Mouse (Mus musculus) intestine, postnatal 0 days (tissue): Measurements from ENCODE around the gene E130308A19Rik. TPM values are rescaled to one million over a fixed set of nuclear protein-coding genes. Genes with fewer than 3 reads are reported as not detected.

Experiments used
- ATAC-seq: fragments of 200-750 bp; cut with Nextera tagmentation; 2 replicates; pipeline ENCODE4 v1.8.0; 2017; ENCODE audit warnings: mild to moderate bottlenecking, moderate TSS enrichment, moderate library complexity
- H3K27ac ChIP-seq: fragments of 300-500 bp; sonication (generic); 2 replicates; pipeline ENCODE4 v1.5.1; 2014; ENCODE audit warnings: mild to moderate bottlenecking, low read depth, low read length, moderate library complexity
- H3K27me3 ChIP-seq: fragments of 300-500 bp; sonication (generic); replicated peaks from 2 replicates; pipeline ENCODE4 v1.6.1; 2014; ENCODE audit warnings: low read length, mixed read lengths; ENCODE audit not compliant: control insufficient read depth, insufficient read depth
- H3K36me3 ChIP-seq: fragments of 300-500 bp; sonication (generic); 2 replicates; pipeline ENCODE4 v1.6.1; 2014; ENCODE audit warnings: mild to moderate bottlenecking, moderate library complexity; ENCODE audit not compliant: control insufficient read depth, insufficient read depth
- H3K4me1 ChIP-seq: fragments of 300-500 bp; sonication (generic); replicated peaks from 2 replicates; pipeline ENCODE4 v1.6.1; 2014; ENCODE audit warnings: antibody characterized with exemption, low read length, mixed read lengths; ENCODE audit not compliant: control insufficient read depth, insufficient read depth
- H3K4me2 ChIP-seq: fragments of 300-500 bp; sonication (generic); replicated peaks from 2 replicates; pipeline ENCODE4 v1.6.1; 2014; ENCODE audit warnings: low read depth, mild to moderate bottlenecking, moderate library complexity
- H3K4me3 ChIP-seq: fragments of 300-500 bp; sonication (generic); 2 replicates; pipeline ENCODE4 v1.5.1; 2014; ENCODE audit warnings: low read depth, low read length
- H3K9ac ChIP-seq: fragments of 300-500 bp; sonication (generic); 2 replicates; pipeline ENCODE4 v1.6.1; 2014; ENCODE audit warnings: mild to moderate bottlenecking, low read depth, low read length
- H3K9me3 ChIP-seq: fragments of 300-500 bp; sonication (generic); 2 replicates; pipeline ENCODE4 v1.6.1; 2016; ENCODE audit warnings: mixed run types; ENCODE audit not compliant: control insufficient read depth
- CTCF ChIP-seq: sonication (generic); IDR thresholded peaks from 2 replicates; pipeline ENCODE4 v1.5.1; 2016; ENCODE audit warnings: low read depth, mild to moderate bottlenecking, control low read depth, antibody characterized with exemption, moderate library complexity
- WGBS: fragments of 180-500 bp; shearing (Covaris S2); extraction: QIAGEN DNeasy Blood & Tissue Kit; methylation state at CpG from one replicate; pipeline ENCODE4 v1.1.7; 2014; 5-methylcytosine and 5-hydroxymethylcytosine counted together
- polyA plus RNA-seq: library from polyadenylated mRNA; unstranded; fragments of >200 nt; fragmentation: Nextera tagmentation; extraction: Ambion mirVana; gene quantifications from 2 replicates; pipeline ENCODE4 v1.2.1, GENCODE M21; 2015

E130308A19Rik gene
- polyA plus RNA-seq, 1 experiment from 2014 or later, result 6.6 TPM

DNA sequence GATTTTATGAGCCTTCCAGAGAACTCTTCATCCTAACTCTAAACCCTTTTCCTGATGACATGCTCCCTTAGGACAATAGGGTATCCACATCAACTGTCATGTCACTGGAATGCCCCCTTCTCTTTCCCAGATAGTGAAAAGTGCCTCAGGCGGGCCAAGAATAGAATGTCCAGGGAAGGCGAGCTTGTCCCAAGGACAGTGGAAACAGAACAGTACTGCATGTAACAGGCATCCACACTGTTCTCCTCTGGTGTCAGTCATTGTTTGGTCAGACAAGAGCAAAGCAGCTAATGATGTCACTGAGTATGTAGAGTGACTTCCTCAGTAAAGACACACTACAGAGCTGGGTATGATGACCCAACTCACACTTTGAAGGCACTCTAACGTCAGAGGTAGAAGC lies 151.8 kb downstream of the E130308A19Rik start:
- Histone ChIP-seq H3K9ac (no peak overlapping the region), H3K27ac (no peak overlapping the region), H3K9me3 (no peaks in the 10 kb centered on the region), H3K4me3 (no peak overlapping the region), H3K27me3 (no peaks in the 10 kb centered on the region), H3K36me3 (peaks cover 3% of the 10 kb centered on the region), H3K4me1 (no peaks in the 10 kb centered on the region), H3K4me2 (no peak overlapping the region)
- WGBS, result 61% methylated on average over 3 of the region's 3 CpGs
- ATAC-seq, result no peak
- TF ChIP-seq CTCF, result no peak

DNA sequence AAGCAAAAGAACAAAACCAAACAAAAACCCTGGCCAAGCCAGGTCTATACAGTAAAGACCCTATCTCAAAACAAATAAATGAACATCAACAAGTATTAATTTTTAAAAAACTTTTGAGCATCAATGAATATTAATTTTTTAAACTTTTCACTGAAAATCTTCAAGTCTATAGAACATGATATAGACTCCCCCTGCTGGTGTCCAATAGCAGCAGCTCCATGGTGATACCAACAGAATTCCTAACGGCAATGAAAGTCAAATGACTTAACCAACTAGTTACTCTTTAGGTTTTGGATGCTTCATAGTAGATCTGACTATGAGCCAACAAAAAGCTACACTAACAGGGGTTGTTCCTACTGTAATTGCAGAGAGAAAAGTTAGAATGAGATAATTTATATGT lies 154.6 kb downstream of the E130308A19Rik start:
- Histone ChIP-seq H3K4me1 (no peaks in the 10 kb centered on the region), H3K27me3 (no peaks in the 10 kb centered on the region), H3K4me2 (no peak overlapping the region), H3K27ac (no peak overlapping the region), H3K9ac (no peak overlapping the region), H3K4me3 (no peak overlapping the region), H3K9me3 (no peaks in the 10 kb centered on the region), H3K36me3 (no peaks in the 10 kb centered on the region)
- 8% methylated on average over 1 of the region's 1 CpGs for WGBS
- peak; percentile 67 for TF ChIP-seq CTCF
- no peak for ATAC-seq

DNA sequence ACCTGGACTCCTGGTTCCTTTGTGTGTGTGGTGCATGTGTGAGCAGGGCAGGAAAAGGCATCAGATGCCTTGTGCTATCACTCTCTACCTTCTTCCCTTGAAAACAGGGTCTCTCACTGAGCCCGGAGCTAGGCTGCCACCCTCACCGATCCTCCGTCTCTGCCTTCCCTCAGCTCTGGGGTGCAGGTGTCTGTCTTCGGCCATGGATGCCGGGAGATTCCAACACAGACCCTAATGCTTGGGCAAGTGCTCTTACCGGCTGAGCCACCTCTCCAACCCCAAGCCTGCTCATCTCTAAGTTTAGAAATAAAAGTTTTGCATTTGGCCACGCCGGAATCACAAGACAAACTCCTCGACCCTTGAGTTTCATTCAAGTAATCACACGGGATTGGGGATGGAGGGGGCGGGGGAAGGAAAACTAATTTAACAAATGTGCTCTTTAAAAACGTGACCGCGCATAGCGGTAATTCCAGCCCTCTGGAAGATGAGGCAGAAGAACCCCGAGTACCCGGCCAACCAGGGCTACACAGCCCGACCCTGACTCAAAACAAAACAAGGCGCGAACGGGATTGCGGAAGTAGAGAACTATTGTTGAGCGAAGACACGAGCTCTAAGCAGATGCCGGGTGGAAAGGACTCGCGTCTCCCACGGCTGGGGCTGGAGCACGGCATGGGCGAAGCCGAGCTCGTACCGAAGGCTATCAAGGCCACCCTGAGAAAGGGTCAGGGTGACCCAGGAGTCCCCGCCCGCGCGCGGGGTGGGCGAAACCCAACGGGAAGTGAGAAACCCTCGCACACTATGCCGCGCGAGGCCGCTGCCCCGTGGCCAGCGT lies 157.1 kb downstream of the E130308A19Rik start:
- no peaks in the 10 kb centered on the region for H3K9me3 ChIP-seq
- H3K4me3 ChIP-seq, result peak overlapping the region; percentile 99
- H3K4me2 ChIP-seq, result peak overlapping the region; percentile 80
- H3K9ac ChIP-seq, result peak overlapping the region; percentile 81
- no peaks in the 10 kb centered on the region for H3K36me3 ChIP-seq
- peak; percentile 42 for ATAC-seq
- H3K4me1 ChIP-seq, result no peaks in the 10 kb centered on the region
- TF ChIP-seq CTCF, result no peak
- under 1% methylated on average over 47 of the region's 47 CpGs for WGBS
- H3K27ac ChIP-seq, result no peak overlapping the region; the same call in 1 of the 2 replicates
- no peaks in the 10 kb centered on the region for H3K27me3 ChIP-seq

DNA sequence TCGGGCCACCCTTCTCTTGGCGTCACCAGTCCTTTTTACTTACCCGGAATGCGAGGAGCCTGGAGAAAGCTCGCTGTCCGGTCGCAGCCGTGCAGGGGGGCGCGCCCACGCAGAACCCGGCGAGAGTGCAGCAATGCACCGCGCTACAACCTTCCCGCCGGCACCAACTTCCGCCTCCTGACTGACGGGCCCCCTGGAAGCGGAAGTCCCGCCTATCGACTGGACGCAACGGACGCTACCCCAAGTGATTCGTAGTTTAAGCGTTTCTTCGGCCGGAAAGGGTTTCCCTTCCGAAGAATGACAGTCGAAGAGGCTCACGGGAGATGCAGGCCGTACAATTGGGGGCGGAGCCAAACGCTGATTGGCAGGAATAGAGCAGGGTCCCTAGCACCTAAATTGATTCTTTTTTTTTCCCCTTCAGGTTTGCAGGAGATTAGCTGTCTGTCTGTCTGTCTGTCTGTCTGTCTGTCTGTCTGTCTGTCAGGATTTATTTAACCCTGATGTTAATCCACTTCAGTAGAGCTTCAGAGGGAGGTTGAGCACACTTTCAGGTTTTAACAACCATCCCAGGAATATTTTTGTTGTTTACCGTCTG lies 157.8 kb downstream of the E130308A19Rik start:
- under 1% methylated on average over 36 of the region's 36 CpGs for WGBS
- Histone ChIP-seq H3K9me3 (no peaks in the 10 kb centered on the region), H3K4me3 (peak overlapping the region; percentile 99), H3K27ac (no peak overlapping the region; the same call in 1 of the 2 replicates), H3K4me2 (peak overlapping the region; percentile 80), H3K27me3 (no peaks in the 10 kb centered on the region), H3K9ac (peak overlapping the region; percentile 81), H3K36me3 (no peaks in the 10 kb centered on the region), H3K4me1 (no peaks in the 10 kb centered on the region)
- peak; percentile 97 for ATAC-seq
- TF ChIP-seq CTCF, result no peak

DNA sequence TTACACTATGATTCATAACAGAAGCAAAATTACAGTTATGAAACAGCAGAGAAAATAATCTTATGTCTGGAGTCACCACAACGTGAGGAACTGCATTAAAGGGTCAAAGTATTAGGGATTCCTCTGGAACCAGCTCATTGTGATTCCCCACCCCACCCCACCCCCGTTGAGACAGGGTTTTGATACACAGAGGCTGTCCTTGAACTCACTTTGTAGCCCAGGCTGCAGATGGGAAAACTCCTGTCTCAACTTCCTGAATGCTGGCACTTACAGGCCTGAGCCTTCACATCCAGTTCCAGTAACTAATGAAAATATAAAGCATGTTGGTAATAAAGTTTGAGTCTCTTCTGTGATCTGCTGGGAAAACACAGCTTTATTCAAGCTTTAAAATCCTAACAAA lies 159.4 kb downstream of the E130308A19Rik start:
- H3K9ac ChIP-seq, result no peak overlapping the region
- TF ChIP-seq CTCF, result no peak
- no peaks in the 10 kb centered on the region for H3K9me3 ChIP-seq
- H3K27me3 ChIP-seq, result no peaks in the 10 kb centered on the region
- H3K4me2 ChIP-seq, result no peak overlapping the region
- no peak overlapping the region for H3K4me3 ChIP-seq
- ATAC-seq, result no peak
- no peaks in the 10 kb centered on the region for H3K4me1 ChIP-seq
- WGBS, result 13% methylated on average over 2 of the region's 2 CpGs
- H3K36me3 ChIP-seq, result no peaks in the 10 kb centered on the region
- H3K27ac ChIP-seq, result no peak overlapping the region

DNA sequence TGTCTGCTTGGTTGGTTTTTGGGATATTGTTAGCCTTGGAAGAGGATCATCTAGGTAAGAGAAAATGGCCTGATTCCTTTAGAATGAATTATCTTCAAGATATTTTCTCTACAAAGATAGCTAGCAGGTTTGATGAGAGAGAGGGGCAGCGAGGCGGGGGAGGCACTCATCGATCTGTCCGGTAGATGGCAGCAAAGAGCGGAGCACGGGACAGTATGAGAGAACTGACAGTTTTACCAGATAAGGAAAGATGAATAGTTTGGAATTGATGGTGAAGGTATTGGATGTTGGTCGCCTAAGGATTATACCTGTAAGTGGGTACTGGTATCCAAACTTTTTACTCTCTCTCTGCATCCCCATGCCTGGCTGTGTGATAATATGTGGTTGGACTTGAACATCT lies 160.7 kb downstream of the E130308A19Rik start:
- Histone ChIP-seq H3K36me3 (no peaks in the 10 kb centered on the region), H3K4me3 (no peak overlapping the region), H3K9me3 (no peaks in the 10 kb centered on the region), H3K4me2 (no peak overlapping the region), H3K27me3 (no peaks in the 10 kb centered on the region), H3K9ac (no peak overlapping the region), H3K4me1 (no peaks in the 10 kb centered on the region), H3K27ac (no peak overlapping the region)
- WGBS, result under 1% methylated on average over 7 of the region's 7 CpGs
- TF ChIP-seq CTCF, result peak; percentile 96
- no peak for ATAC-seq
